Mouse (Mus musculus): ENCODE measurements at regions not wholly inside any gene's neighbourhood (a gene's known extent, or its start where the extent isn't known, plus 50 kb on each side); places are given as distances from the start of the nearest gene placed in this dataset.
A peak's percentile ranks its signal among the peaks of the same experiment; 100 is the strongest.

DNA sequence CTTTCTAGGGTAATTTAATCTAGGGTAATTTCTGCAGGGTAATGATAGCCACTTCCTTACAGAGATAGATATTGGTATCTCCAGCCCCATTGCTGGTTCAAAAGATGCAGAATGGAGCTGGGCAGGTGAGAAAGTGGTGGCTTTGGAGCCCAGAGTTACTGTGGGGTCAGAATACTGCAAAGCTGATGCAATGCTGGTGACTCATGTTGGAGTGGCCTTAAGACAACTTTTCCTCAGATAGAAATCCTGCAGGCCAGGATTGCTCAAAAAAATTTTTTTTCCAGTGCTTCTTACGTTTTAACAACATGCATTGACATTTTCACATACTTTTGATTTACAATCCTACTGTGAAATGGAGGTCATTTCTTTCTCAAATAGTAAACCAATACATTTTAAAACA, 305.8 kb downstream of the Isl1 start:
- H3K36me3 ChIP-seq (ENCODE audit: control insufficient read depth, insufficient read depth, low read length) = no peaks in the 10 kb centered on the region
- no peaks in the 10 kb centered on the region for H3K4me1 ChIP-seq (ENCODE audit: control insufficient read depth, insufficient read depth, low read length)
- no peak overlapping the region for H3K4me3 ChIP-seq (ENCODE audit: insufficient read depth, low read depth, low read length)
- no peak overlapping the region for H3K27ac ChIP-seq (ENCODE audit: insufficient read depth, low read depth, low read length)
- no peak for DNase-seq
- 57% methylated on average over 1 of the region's 1 CpGs for WGBS
- H3K27me3 ChIP-seq (replicated peaks; ENCODE audit: control insufficient read depth, insufficient read depth, low read length) = no peaks in the 10 kb centered on the region
- TF ChIP-seq CTCF (conservative IDR thresholded peaks at IDR 0.05; ENCODE audit: insufficient read depth, insufficient read length, low read depth, low read length) (no peak), POLR2A (IDR thresholded peaks at IDR 0.05; ENCODE audit: low read depth, low read length) (no peak)

DNA sequence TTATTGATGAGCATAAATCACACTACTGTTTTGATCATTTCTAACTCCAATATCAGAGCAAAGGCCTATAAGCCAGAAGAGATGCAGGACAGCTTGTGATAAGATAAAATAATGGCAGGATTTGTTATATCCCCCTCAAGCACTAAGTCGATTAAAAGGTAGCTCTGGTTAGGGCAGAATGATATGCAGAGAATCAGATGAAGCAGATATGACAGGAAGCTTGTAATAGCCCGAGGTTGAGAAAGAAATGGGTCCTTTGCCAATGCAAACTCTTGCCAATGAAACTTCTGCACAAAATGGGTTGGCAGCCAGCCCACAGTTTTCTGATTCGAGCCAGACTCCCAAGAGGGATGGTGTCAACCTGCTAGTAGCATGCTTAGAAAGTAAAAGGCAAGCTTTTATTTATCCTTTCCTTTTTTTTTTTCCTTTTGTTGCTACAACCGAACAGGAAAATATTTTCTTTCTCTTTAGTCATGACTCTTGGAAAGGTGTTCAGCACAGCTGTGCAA, 307.0 kb downstream of the Isl1 start:
- TF ChIP-seq CTCF (conservative IDR thresholded peaks at IDR 0.05; ENCODE audit: insufficient read depth, insufficient read length, low read depth, low read length) (no peak), POLR2A (IDR thresholded peaks at IDR 0.05; ENCODE audit: low read depth, low read length) (no peak)
- no peak overlapping the region for H3K4me3 ChIP-seq (ENCODE audit: insufficient read depth, low read depth, low read length)
- WGBS = 34% methylated on average over 4 of the region's 4 CpGs
- H3K27me3 ChIP-seq (replicated peaks; ENCODE audit: control insufficient read depth, insufficient read depth, low read length) = no peaks in the 10 kb centered on the region
- H3K27ac ChIP-seq (ENCODE audit: insufficient read depth, low read depth, low read length) = no peak overlapping the region
- H3K4me1 ChIP-seq (ENCODE audit: control insufficient read depth, insufficient read depth, low read length) = no peaks in the 10 kb centered on the region
- no peaks in the 10 kb centered on the region for H3K36me3 ChIP-seq (ENCODE audit: control insufficient read depth, insufficient read depth, low read length)
- peak; percentile 29 for DNase-seq

DNA sequence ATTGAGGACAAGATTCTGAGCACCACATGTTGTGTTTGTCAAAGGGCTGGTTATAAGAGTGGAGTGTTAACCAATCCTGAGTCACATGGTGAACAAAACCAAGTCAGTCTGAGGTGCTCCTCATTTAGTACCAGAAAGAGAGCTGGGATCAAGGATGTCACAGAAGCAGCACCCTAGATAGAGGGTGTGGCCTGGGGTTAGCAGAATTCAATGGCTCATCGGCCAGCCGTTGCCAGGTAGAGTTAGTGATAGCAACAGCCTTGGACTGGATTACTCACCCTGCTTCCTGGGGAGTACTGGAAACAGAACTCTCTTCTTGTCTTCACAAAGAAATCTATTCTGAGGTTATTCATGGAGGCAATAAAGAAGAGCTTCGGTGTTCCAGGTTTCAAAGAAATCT, 318.9 kb downstream of the Isl1 start:
- TF ChIP-seq POLR2A (IDR thresholded peaks at IDR 0.05; ENCODE audit: low read depth, low read length) (no peak), CTCF (conservative IDR thresholded peaks at IDR 0.05; ENCODE audit: insufficient read depth, insufficient read length, low read depth, low read length) (no peak)

DNA sequence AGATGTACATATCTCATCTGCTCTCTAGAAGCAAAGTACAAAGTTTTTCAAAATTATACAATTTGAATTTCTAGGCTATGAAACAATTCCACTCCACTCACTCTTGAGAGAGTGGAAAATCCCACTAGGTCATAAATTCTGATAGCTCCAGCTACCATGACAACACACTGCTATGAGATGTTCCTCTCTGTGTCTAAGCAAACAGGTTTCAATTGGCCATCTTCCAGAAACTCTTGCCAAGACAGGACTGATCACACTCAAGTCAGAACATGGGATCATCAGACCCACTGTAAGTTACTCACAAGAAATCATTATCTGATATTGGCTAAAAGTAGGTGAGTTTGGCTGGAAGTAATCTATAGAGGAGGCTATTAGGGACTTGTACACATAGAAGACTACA, 320.4 kb downstream of the Isl1 start:
- no peak for TF ChIP-seq POLR2A (IDR thresholded peaks at IDR 0.05; ENCODE audit: low read depth, low read length)
- TF ChIP-seq CTCF (conservative IDR thresholded peaks at IDR 0.05; ENCODE audit: insufficient read depth, insufficient read length, low read depth, low read length) = no peak
- Histone ChIP-seq H3K4me3 (ENCODE audit: insufficient read depth, low read depth, low read length) (no peak overlapping the region), H3K27me3 (replicated peaks; ENCODE audit: control insufficient read depth, insufficient read depth, low read length) (no peaks in the 10 kb centered on the region), H3K36me3 (ENCODE audit: control insufficient read depth, insufficient read depth, low read length) (no peaks in the 10 kb centered on the region), H3K27ac (ENCODE audit: insufficient read depth, low read depth, low read length) (no peak overlapping the region), H3K4me1 (ENCODE audit: control insufficient read depth, insufficient read depth, low read length) (no peaks in the 10 kb centered on the region)
- peak; percentile 3 for DNase-seq

More for the DNA sequence above, 318.9 kb downstream of the Isl1 start:
- no peaks in the 10 kb centered on the region for H3K36me3 ChIP-seq (ENCODE audit: control insufficient read depth, insufficient read depth, low read length)
- H3K4me3 ChIP-seq (ENCODE audit: insufficient read depth, low read depth, low read length) = no peak overlapping the region
- WGBS = 67% methylated on average over 3 of the region's 3 CpGs
- H3K27ac ChIP-seq (ENCODE audit: insufficient read depth, low read depth, low read length) = no peak overlapping the region
- no peaks in the 10 kb centered on the region for H3K27me3 ChIP-seq (replicated peaks; ENCODE audit: control insufficient read depth, insufficient read depth, low read length)
- DNase-seq = no peak
- H3K4me1 ChIP-seq (ENCODE audit: control insufficient read depth, insufficient read depth, low read length) = no peaks in the 10 kb centered on the region

DNA sequence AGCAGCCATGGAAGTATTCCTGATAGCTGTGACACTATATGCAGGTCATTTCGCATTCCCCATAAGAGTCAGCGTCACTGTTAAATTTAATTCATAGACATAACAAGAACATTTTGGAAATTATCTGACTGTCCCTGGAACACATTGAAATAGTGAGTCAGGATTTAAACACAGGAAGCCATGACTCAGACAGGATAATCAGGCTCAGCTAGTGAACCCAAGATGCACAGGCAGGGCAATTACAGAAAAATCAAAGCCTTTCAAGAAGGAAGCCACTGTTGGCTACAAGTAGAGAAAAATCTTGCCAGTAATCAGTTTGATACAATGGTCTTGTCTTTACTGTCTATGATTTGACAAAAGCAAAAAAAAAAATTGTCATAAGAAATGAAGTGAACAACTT, 323.2 kb downstream of the Isl1 start:
- DNase-seq = no peak
- H3K27me3 ChIP-seq (replicated peaks; ENCODE audit: control insufficient read depth, insufficient read depth, low read length) = no peaks in the 10 kb centered on the region
- 92% methylated on average over 2 of the region's 2 CpGs for WGBS
- H3K4me3 ChIP-seq (ENCODE audit: insufficient read depth, low read depth, low read length) = no peak overlapping the region
- H3K27ac ChIP-seq (ENCODE audit: insufficient read depth, low read depth, low read length) = no peak overlapping the region
- H3K4me1 ChIP-seq (ENCODE audit: control insufficient read depth, insufficient read depth, low read length) = no peaks in the 10 kb centered on the region
- TF ChIP-seq CTCF (conservative IDR thresholded peaks at IDR 0.05; ENCODE audit: insufficient read depth, insufficient read length, low read depth, low read length) (no peak), POLR2A (IDR thresholded peaks at IDR 0.05; ENCODE audit: low read depth, low read length) (no peak)
- no peaks in the 10 kb centered on the region for H3K36me3 ChIP-seq (ENCODE audit: control insufficient read depth, insufficient read depth, low read length)

DNA sequence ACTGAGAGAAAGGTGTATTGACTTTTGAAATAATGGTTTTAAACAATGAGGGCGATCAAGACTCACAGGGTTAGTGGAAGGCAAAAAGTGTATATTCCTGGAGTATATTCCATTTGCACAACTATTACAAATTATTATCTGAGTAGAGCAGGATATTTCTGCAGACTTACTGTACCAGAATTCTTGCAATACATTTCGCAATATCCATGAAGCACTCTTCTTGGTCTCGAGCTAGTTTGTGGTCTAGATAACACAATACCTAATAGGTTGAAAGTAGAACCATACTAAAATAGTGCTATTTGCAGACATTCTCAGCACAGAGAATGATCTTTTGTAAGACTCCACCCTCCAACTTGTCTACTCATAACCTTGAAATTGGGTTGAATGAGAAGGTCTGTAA, 323.8 kb downstream of the Isl1 start:
- 92% methylated on average over 3 of the region's 3 CpGs for WGBS
- no peak for DNase-seq

DNA sequence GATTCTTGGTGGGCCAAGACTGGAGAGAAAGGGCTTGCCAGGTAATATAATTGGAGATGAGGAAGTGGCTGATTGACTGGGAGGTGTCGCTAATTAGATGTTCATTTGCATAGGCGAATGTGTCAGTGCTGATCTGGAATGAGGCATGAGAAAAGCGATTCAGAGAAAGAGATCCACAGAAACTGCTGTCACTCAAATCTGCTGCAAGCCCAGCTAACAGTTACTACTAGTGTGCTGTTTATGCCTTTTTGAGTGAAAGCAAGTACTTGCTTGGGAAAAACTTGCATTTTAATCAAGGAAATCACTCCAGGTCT, 331.6 kb downstream of the Isl1 start:
- 41% methylated on average over 3 of the region's 3 CpGs for WGBS
- TF ChIP-seq POLR2A (IDR thresholded peaks at IDR 0.05; ENCODE audit: low read depth, low read length) (no peak), CTCF (conservative IDR thresholded peaks at IDR 0.05; ENCODE audit: insufficient read depth, insufficient read length, low read depth, low read length) (no peak)
- Histone ChIP-seq H3K27me3 (replicated peaks; ENCODE audit: control insufficient read depth, insufficient read depth, low read length) (no peaks in the 10 kb centered on the region), H3K36me3 (ENCODE audit: control insufficient read depth, insufficient read depth, low read length) (no peaks in the 10 kb centered on the region), H3K4me3 (ENCODE audit: insufficient read depth, low read depth, low read length) (no peak overlapping the region), H3K27ac (ENCODE audit: insufficient read depth, low read depth, low read length) (no peak overlapping the region), H3K4me1 (ENCODE audit: control insufficient read depth, insufficient read depth, low read length) (no peaks in the 10 kb centered on the region)
- no peak for DNase-seq

More for the DNA sequence above, 323.8 kb downstream of the Isl1 start:
- Histone ChIP-seq H3K27me3 (replicated peaks; ENCODE audit: control insufficient read depth, insufficient read depth, low read length) (no peaks in the 10 kb centered on the region), H3K4me3 (ENCODE audit: insufficient read depth, low read depth, low read length) (no peak overlapping the region), H3K36me3 (ENCODE audit: control insufficient read depth, insufficient read depth, low read length) (no peaks in the 10 kb centered on the region), H3K27ac (ENCODE audit: insufficient read depth, low read depth, low read length) (no peak overlapping the region), H3K4me1 (ENCODE audit: control insufficient read depth, insufficient read depth, low read length) (no peaks in the 10 kb centered on the region)
- TF ChIP-seq POLR2A (IDR thresholded peaks at IDR 0.05; ENCODE audit: low read depth, low read length) = no peak
- TF ChIP-seq CTCF (conservative IDR thresholded peaks at IDR 0.05; ENCODE audit: insufficient read depth, insufficient read length, low read depth, low read length) = no peak
